Mouse (Mus musculus) heart, embryonic 16.5 days (tissue): ENCODE measurements around the gene Fgf9. TPM values are rescaled to one million over a fixed set of nuclear protein-coding genes. Genes with fewer than 3 reads are reported as not detected.

Source experiments
- ATAC-seq: fragments of 200-750 bp; cut with Nextera tagmentation; replicated peaks from 2 replicates; pipeline ENCODE4 v1.8.0; 2017; ENCODE audit warnings: moderate number of reproducible peaks; ENCODE audit not compliant: insufficient read depth, low FRiP score; ENCODE audit errors: extremely low read depth
- H3K27ac ChIP-seq: fragments of 300-500 bp; sonication (generic); 2 replicates; pipeline ENCODE4 v1.5.1; 2014; ENCODE audit warnings: mild to moderate bottlenecking, low read length, control low read depth, moderate library complexity
- H3K27me3 ChIP-seq: fragments of 300-500 bp; sonication (generic); 2 replicates; pipeline ENCODE4 v1.6.1; 2014; ENCODE audit warnings: low read length, mixed read lengths; ENCODE audit not compliant: control insufficient read depth, insufficient read depth
- H3K36me3 ChIP-seq: fragments of 300-500 bp; sonication (generic); 2 replicates; pipeline ENCODE4 v1.6.1; 2014; ENCODE audit not compliant: control insufficient read depth, insufficient read depth
- H3K4me1 ChIP-seq: fragments of 300-500 bp; sonication (generic); 2 replicates; pipeline ENCODE4 v1.6.1; 2014; ENCODE audit warnings: low read length, mixed read lengths; ENCODE audit not compliant: control insufficient read depth, insufficient read depth
- H3K4me2 ChIP-seq: fragments of 300-500 bp; sonication (generic); 2 replicates; pipeline ENCODE4 v1.6.1; 2014; ENCODE audit warnings: low read depth, mild to moderate bottlenecking, control low read depth, low read length
- H3K4me3 ChIP-seq: fragments of 300-500 bp; sonication (generic); 2 replicates; pipeline ENCODE4 v1.5.1; 2014; ENCODE audit warnings: mild to moderate bottlenecking, control low read depth, low read length
- H3K9ac ChIP-seq: fragments of 300-500 bp; sonication (generic); 2 replicates; pipeline ENCODE4 v1.6.1; 2014; ENCODE audit warnings: low read length, control low read depth
- H3K9me3 ChIP-seq: fragments of 300-500 bp; sonication (generic); replicated peaks from 2 replicates; pipeline ENCODE4 v1.6.1; 2016; ENCODE audit warnings: low read length; ENCODE audit not compliant: control insufficient read depth
- WGBS: fragments of 180-500 bp; shearing (Covaris S2); extraction: QIAGEN DNeasy Blood & Tissue Kit; methylation state at CpG from one replicate; pipeline ENCODE4 v1.1.7; 2014; 5-methylcytosine and 5-hydroxymethylcytosine counted together
- polyA plus RNA-seq: library from polyadenylated mRNA; unstranded; fragments of >200 nt; fragmentation: Nextera tagmentation; extraction: Ambion mirVana; gene quantifications from 2 replicates; pipeline ENCODE4 v1.2.1, GENCODE M21; 2015

Fgf9 gene
- polyA plus RNA-seq, 1 experiment from 2014 or later: 6.5 TPM

GRCm38 (mm10) chr14:58081955-58082354, 11.6 kb downstream of the Fgf9 start:
- Histone ChIP-seq H3K9ac (no peak overlapping the region), H3K4me3 (no peak overlapping the region), H3K27me3 (peaks cover 9% of the 10 kb centered on the region), H3K27ac (no peak overlapping the region), H3K36me3 (peaks cover 7% of the 10 kb centered on the region), H3K4me2 (no peak overlapping the region), H3K9me3 (peaks cover 2% of the 10 kb centered on the region; the same call in 1 of the 2 replicates), H3K4me1 (peaks cover 11% of the 10 kb centered on the region)
- 17% methylated on average over 1 of the region's 1 CpGs for WGBS
- ATAC-seq: 0 out of 2 replicates have a peak, but pooled peaks have one; percentile 44

GRCm38 (mm10) chr14:58084240-58084639, 13.9 kb downstream of the Fgf9 start:
- Histone ChIP-seq H3K4me2 (no peak overlapping the region), H3K27ac (no peak overlapping the region), H3K9ac (no peak overlapping the region), H3K4me1 (peaks cover 11% of the 10 kb centered on the region), H3K9me3 (peaks cover 2% of the 10 kb centered on the region; the same call in 1 of the 2 replicates), H3K4me3 (no peak overlapping the region), H3K27me3 (no peaks in the 10 kb centered on the region), H3K36me3 (peaks cover 7% of the 10 kb centered on the region)
- ATAC-seq: no peak
- WGBS: 93% methylated on average over 3 of the region's 3 CpGs

GRCm38 (mm10) chr14:58087326-58087725, 17.0 kb downstream of the Fgf9 start:
- Histone ChIP-seq H3K9me3 (peaks cover 2% of the 10 kb centered on the region; the same call in 1 of the 2 replicates), H3K4me2 (no peak overlapping the region), H3K4me1 (peaks cover 3% of the 10 kb centered on the region), H3K27me3 (no peaks in the 10 kb centered on the region), H3K9ac (no peak overlapping the region), H3K36me3 (peaks cover 7% of the 10 kb centered on the region), H3K27ac (no peak overlapping the region), H3K4me3 (no peak overlapping the region)
- no peak for ATAC-seq
- WGBS: 73% methylated on average over 4 of the region's 4 CpGs

GRCm38 (mm10) chr14:58089486-58089885, 19.1 kb downstream of the Fgf9 start:
- Histone ChIP-seq H3K4me3 (no peak overlapping the region), H3K36me3 (no peaks in the 10 kb centered on the region; the same call in 1 of the 2 replicates), H3K9me3 (no peaks in the 10 kb centered on the region), H3K27ac (no peak overlapping the region), H3K9ac (no peak overlapping the region), H3K4me2 (no peak overlapping the region), H3K27me3 (no peaks in the 10 kb centered on the region), H3K4me1 (no peaks in the 10 kb centered on the region; the same call in 1 of the 2 replicates)
- 83% methylated on average over 5 of the region's 5 CpGs for WGBS
- no peak for ATAC-seq

GRCm38 (mm10) chr14:58091321-58091720, 21.0 kb downstream of the Fgf9 start:
- no peak overlapping the region for H3K27ac ChIP-seq
- no peak overlapping the region for H3K4me3 ChIP-seq
- no peaks in the 10 kb centered on the region; the same call in 1 of the 2 replicates for H3K4me1 ChIP-seq
- no peak for ATAC-seq
- H3K9ac ChIP-seq: no peak overlapping the region
- no peaks in the 10 kb centered on the region for H3K27me3 ChIP-seq
- H3K4me2 ChIP-seq: no peak overlapping the region
- 73% methylated on average over 10 of the region's 10 CpGs for WGBS
- no peaks in the 10 kb centered on the region for H3K9me3 ChIP-seq
- H3K36me3 ChIP-seq: no peaks in the 10 kb centered on the region

GRCm38 (mm10) chr14:58099599-58099998, 29.3 kb downstream of the Fgf9 start:
- no peaks in the 10 kb centered on the region for H3K36me3 ChIP-seq
- no peaks in the 10 kb centered on the region for H3K9me3 ChIP-seq
- WGBS: 92% methylated on average over 8 of the region's 8 CpGs
- H3K4me1 ChIP-seq: peaks cover 2% of the 10 kb centered on the region; the same call in 1 of the 2 replicates
- no peak overlapping the region for H3K4me3 ChIP-seq
- no peak for ATAC-seq
- no peak overlapping the region for H3K9ac ChIP-seq
- H3K27ac ChIP-seq: no peak overlapping the region
- no peaks in the 10 kb centered on the region for H3K27me3 ChIP-seq
- H3K4me2 ChIP-seq: no peak overlapping the region

GRCm38 (mm10) chr14:58101298-58101697, 31.0 kb downstream of the Fgf9 start:
- no peaks in the 10 kb centered on the region for H3K9me3 ChIP-seq
- H3K27ac ChIP-seq: no peak overlapping the region
- no peaks in the 10 kb centered on the region for H3K36me3 ChIP-seq
- peaks cover 2% of the 10 kb centered on the region; the same call in 1 of the 2 replicates for H3K4me1 ChIP-seq
- no peak overlapping the region for H3K4me3 ChIP-seq
- H3K9ac ChIP-seq: no peak overlapping the region
- WGBS: 47% methylated on average over 6 of the region's 6 CpGs
- no peak for ATAC-seq
- H3K4me2 ChIP-seq: no peak overlapping the region
- H3K27me3 ChIP-seq: no peaks in the 10 kb centered on the region

- Histone ChIP-seq H3K9ac (no peak overlapping the region), H3K4me1 (no peaks in the 10 kb centered on the region), H3K27ac (no peak overlapping the region), H3K27me3 (no peaks in the 10 kb centered on the region), H3K4me2 (no peak overlapping the region), H3K36me3 (no peaks in the 10 kb centered on the region), H3K9me3 (no peaks in the 10 kb centered on the region), H3K4me3 (no peak overlapping the region)
- WGBS: 67% methylated on average over 8 of the region's 8 CpGs
- ATAC-seq: no peak
Observed at GRCm38 (mm10) chr14:58104266-58104665, 33.9 kb downstream of the Fgf9 start.

- Histone ChIP-seq H3K4me1 (0 out of 2 replicates have a peak, but pooled peaks cover 2% of the 10 kb centered on the region), H3K9me3 (no peaks in the 10 kb centered on the region), H3K9ac (no peak overlapping the region), H3K4me3 (no peak overlapping the region), H3K27me3 (no peaks in the 10 kb centered on the region), H3K4me2 (no peak overlapping the region), H3K27ac (no peak overlapping the region), H3K36me3 (no peaks in the 10 kb centered on the region)
- WGBS: 80% methylated on average over 5 of the region's 5 CpGs
- ATAC-seq: no peak
Observed at GRCm38 (mm10) chr14:58105596-58105995, 35.2 kb downstream of the Fgf9 start.
